Mouse (Mus musculus) kidney, embryonic 16.5 days (tissue): ENCODE measurements around the gene Slu7. TPM values are rescaled to one million over a fixed set of nuclear protein-coding genes. Genes with fewer than 3 reads are reported as not detected.

ENCODE experiments used
- ATAC-seq: fragments of 200-750 bp; cut with Nextera tagmentation; 2 replicates; pipeline ENCODE4 v1.8.0; 2017; ENCODE audit warnings: moderate TSS enrichment; ENCODE audit not compliant: low FRiP score, low TSS enrichment
- H3K27ac ChIP-seq: fragments of 300-500 bp; sonication (generic); 2 replicates; pipeline ENCODE4 v1.5.1; 2014; ENCODE audit warnings: low read length
- H3K27me3 ChIP-seq: fragments of 300-500 bp; sonication (generic); 2 replicates; pipeline ENCODE4 v1.6.1; 2014; ENCODE audit warnings: low read length, control low read depth, mixed read lengths; ENCODE audit not compliant: insufficient read depth
- H3K36me3 ChIP-seq: fragments of 300-500 bp; sonication (generic); 2 replicates; pipeline ENCODE4 v1.6.1; 2014; ENCODE audit warnings: low read length, control low read depth, mixed read lengths; ENCODE audit not compliant: insufficient read depth
- H3K4me1 ChIP-seq: fragments of 300-500 bp; sonication (generic); 2 replicates; pipeline ENCODE4 v1.6.1; 2014; ENCODE audit warnings: low read length, control low read depth, mixed read lengths; ENCODE audit not compliant: insufficient read depth
- H3K4me2 ChIP-seq: fragments of 300-500 bp; sonication (generic); replicated peaks from 2 replicates; pipeline ENCODE4 v1.6.1; 2014; ENCODE audit warnings: low read depth, low read length
- H3K4me3 ChIP-seq: fragments of 300-500 bp; sonication (generic); 2 replicates; pipeline ENCODE4 v1.5.1; 2014; ENCODE audit warnings: mild to moderate bottlenecking, low read length
- H3K9ac ChIP-seq: fragments of 300-500 bp; sonication (generic); replicated peaks from 2 replicates; pipeline ENCODE4 v1.6.1; 2014; ENCODE audit warnings: low read length
- H3K9me3 ChIP-seq: fragments of 300-500 bp; sonication (generic); 2 replicates; pipeline ENCODE4 v1.6.1; 2016; ENCODE audit warnings: low read length, control low read depth
- WGBS: fragments of 180-500 bp; shearing (Covaris S2); extraction: QIAGEN DNeasy Blood & Tissue Kit; methylation state at CpG from one replicate; pipeline ENCODE4 v1.1.7; 2014; 5-methylcytosine and 5-hydroxymethylcytosine counted together
- polyA plus RNA-seq: library from polyadenylated mRNA; unstranded; fragments of >200 nt; fragmentation: Nextera tagmentation; extraction: Ambion mirVana; gene quantifications from 2 replicates; pipeline ENCODE4 v1.2.1, GENCODE M21; 2015

Gene Slu7
- polyA plus RNA-seq, 1 experiment from 2014 or later, result 66.3 TPM

DNA sequence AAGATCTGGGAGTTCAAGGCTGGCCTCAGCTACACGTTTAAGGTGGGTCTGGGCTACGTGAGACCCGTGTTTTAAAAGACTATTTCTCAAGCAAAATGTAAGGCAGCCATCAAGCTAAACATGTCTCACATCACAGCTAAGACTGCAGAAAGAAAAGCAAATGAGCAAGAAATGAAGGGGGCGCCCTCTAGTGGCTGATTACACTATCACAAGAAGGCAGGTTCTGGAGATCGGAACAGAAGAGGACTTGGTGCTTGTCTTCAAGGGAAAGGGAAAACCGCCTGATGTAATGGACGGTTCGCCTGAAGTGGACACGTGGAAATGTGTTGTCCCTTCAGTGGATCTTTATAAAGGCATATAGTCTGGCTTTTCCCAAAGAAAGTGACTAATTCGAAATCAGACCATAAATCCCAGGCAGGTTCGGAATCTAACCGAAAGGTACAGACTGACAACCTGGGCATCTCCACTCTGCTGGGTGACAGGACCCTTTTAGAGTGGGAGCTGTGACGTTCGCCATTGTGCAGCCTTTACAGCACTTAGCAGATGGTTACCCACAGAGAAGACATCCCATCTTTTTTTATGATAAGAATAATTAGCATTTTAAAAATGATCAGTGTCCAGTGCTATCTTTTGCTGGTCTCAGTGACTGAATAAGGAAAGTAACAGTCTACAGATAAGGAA is 20.6 kb upstream of the Slu7 start:
- peak; percentile 24; the same call in 1 of the 2 replicates for ATAC-seq
- Histone ChIP-seq H3K9ac (no peak overlapping the region), H3K4me3 (no peak overlapping the region), H3K4me2 (no peak overlapping the region), H3K36me3 (no peaks in the 10 kb centered on the region), H3K27ac (no peak overlapping the region), H3K4me1 (no peaks in the 10 kb centered on the region), H3K27me3 (no peaks in the 10 kb centered on the region), H3K9me3 (no peaks in the 10 kb centered on the region)
- WGBS, result 25% methylated on average over 14 of the region's 14 CpGs

DNA sequence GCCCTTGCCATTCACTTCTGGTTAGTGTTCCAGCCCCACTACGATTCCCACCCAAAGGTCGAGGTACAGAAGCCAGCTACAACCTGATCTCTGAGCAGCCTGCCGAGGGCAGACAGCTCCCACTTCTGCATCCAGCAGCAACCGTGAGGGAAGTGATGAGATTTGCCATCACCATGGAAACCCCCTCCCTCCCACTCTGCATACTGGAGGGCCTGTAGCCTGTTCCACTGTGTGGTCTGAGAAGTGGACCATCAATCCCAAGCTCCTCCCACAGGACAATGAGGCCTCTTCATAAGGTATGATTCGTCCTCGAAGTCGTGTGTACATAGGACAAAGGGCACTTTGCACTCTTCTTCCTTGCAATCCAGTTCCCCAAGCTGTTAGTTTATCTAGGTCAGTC is 16.3 kb upstream of the Slu7 start:
- peaks cover 5% of the 10 kb centered on the region; the same call in 1 of the 2 replicates for H3K36me3 ChIP-seq
- H3K27me3 ChIP-seq, result no peaks in the 10 kb centered on the region
- no peaks in the 10 kb centered on the region for H3K9me3 ChIP-seq
- no peaks in the 10 kb centered on the region for H3K4me1 ChIP-seq
- H3K4me2 ChIP-seq, result no peak overlapping the region
- no peak overlapping the region for H3K4me3 ChIP-seq
- WGBS, result 40% methylated on average over 7 of the region's 7 CpGs
- peak; percentile 79 for ATAC-seq
- no peak overlapping the region for H3K27ac ChIP-seq
- no peak overlapping the region for H3K9ac ChIP-seq

- H3K36me3 ChIP-seq, result peaks cover 19% of the 10 kb centered on the region; the same call in 1 of the 2 replicates
- no peaks in the 10 kb centered on the region for H3K9me3 ChIP-seq
- H3K27ac ChIP-seq, result no peak overlapping the region
- H3K4me3 ChIP-seq, result no peak overlapping the region
- WGBS, result 77% methylated on average over 5 of the region's 5 CpGs
- no peak overlapping the region for H3K4me2 ChIP-seq
- 0 out of 2 replicates have a peak, but pooled peaks cover 6% of the 10 kb centered on the region for H3K4me1 ChIP-seq
- ATAC-seq, result no peak
- no peak overlapping the region for H3K9ac ChIP-seq
- H3K27me3 ChIP-seq, result no peaks in the 10 kb centered on the region
Observed at GRCm38 (mm10) chr11:43424386-43424785, 9.2 kb upstream of the Slu7 start.

GRCm38 (mm10) chr11:43425166-43425709 is 8.3 kb upstream of the Slu7 start:
- Histone ChIP-seq H3K4me2 (peak overlapping the region; percentile 57), H3K36me3 (peaks cover 19% of the 10 kb centered on the region; the same call in 1 of the 2 replicates), H3K4me1 (0 out of 2 replicates have a peak, but pooled peaks cover 6% of the 10 kb centered on the region), H3K27ac (no peak overlapping the region), H3K27me3 (no peaks in the 10 kb centered on the region), H3K9me3 (no peaks in the 10 kb centered on the region), H3K4me3 (peak overlapping the region; percentile 64), H3K9ac (no peak overlapping the region)
- 0 out of 2 replicates have a peak, but pooled peaks have one; percentile 17 for ATAC-seq
- 91% methylated on average over 9 of the region's 9 CpGs for WGBS

DNA sequence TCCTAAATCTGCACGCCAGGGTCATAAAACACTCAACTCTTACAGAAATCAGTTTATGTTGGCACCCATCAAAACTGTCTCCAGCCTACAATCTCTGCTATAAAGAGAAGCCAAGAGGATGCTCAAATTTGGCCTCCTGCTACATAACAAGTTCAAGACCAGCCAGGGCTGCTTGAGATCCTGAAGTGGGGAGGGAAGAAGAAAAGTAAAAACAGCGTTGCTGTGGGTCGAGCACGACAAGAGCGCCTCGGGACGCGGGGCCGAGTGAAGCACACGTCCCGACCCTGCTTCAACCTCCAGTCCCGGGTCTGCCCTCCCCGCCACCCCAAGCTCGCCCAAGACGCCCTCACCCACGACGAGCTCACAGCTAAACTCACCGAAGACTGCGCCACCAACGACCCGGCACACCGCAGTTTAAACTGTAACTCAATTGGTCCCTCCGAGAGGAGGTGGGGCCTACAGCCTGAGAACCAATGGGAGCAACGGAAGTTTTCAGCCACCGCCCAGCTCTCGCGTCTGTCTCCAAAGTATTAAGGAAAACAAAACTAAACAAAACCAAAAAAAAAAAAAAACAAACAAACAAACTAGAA is 7.6 kb upstream of the Slu7 start, which contains the start of gene Pttg1:
Pttg1 (minus strand) TSS at position 428 of the 590 bp plus-strand sequence.
- Histone ChIP-seq H3K36me3 (peaks cover 15% of the 10 kb centered on the region; the same call in 1 of the 2 replicates), H3K27me3 (no peaks in the 10 kb centered on the region), H3K9ac (peak within 1 kb of the TSS; percentile 74), H3K9me3 (no peaks in the 10 kb centered on the region), H3K27ac (peak within 1 kb of the TSS; percentile 79), H3K4me3 (peak within 1 kb of the TSS; percentile 64), H3K4me2 (peak within 1 kb of the TSS; percentile 57), H3K4me1 (0 out of 2 replicates have a peak, but pooled peaks cover 6% of the 10 kb centered on the region)
- WGBS, result 3% methylated on average over 27 of the region's 27 CpGs
- peak; percentile 99 for ATAC-seq

GRCm38 (mm10) chr11:43426414-43426884 is 7.1 kb upstream of the Slu7 start:
- Histone ChIP-seq H3K27ac (peak overlapping the region; percentile 79), H3K27me3 (no peaks in the 10 kb centered on the region), H3K9me3 (no peaks in the 10 kb centered on the region), H3K4me3 (peak overlapping the region; percentile 64), H3K36me3 (peaks cover 14% of the 10 kb centered on the region; the same call in 1 of the 2 replicates), H3K4me2 (peak overlapping the region; percentile 57), H3K4me1 (0 out of 2 replicates have a peak, but pooled peaks cover 6% of the 10 kb centered on the region), H3K9ac (peak overlapping the region; percentile 74)
- WGBS, result 16% methylated on average over 7 of the region's 7 CpGs
- peak; percentile 64 for ATAC-seq

- ATAC-seq, result peak; percentile 47; the same call in 1 of the 2 replicates
- peak overlapping the region; percentile 70 for H3K4me2 ChIP-seq
- H3K27ac ChIP-seq, result no peak overlapping the region
- H3K27me3 ChIP-seq, result no peaks in the 10 kb centered on the region
- H3K9ac ChIP-seq, result peak overlapping the region; percentile 76
- no peaks in the 10 kb centered on the region for H3K9me3 ChIP-seq
- H3K4me3 ChIP-seq, result peak overlapping the region; percentile 57
- WGBS, result 2% methylated on average over 9 of the region's 9 CpGs
- peaks cover 13% of the 10 kb centered on the region for H3K4me1 ChIP-seq
- H3K36me3 ChIP-seq, result peaks cover 13% of the 10 kb centered on the region
Observed at GRCm38 (mm10) chr11:43434024-43434407, 472 bp downstream of the Slu7 start.

GRCm38 (mm10) chr11:43441121-43441520 is 7.6 kb downstream of the Slu7 start:
- H3K4me1 ChIP-seq, result no peaks in the 10 kb centered on the region
- H3K36me3 ChIP-seq, result peaks cover 81% of the 10 kb centered on the region
- no peak overlapping the region for H3K27ac ChIP-seq
- no peak overlapping the region for H3K4me3 ChIP-seq
- H3K4me2 ChIP-seq, result no peak overlapping the region
- no peaks in the 10 kb centered on the region for H3K9me3 ChIP-seq
- no peak for ATAC-seq
- H3K9ac ChIP-seq, result no peak overlapping the region
- no peaks in the 10 kb centered on the region for H3K27me3 ChIP-seq
- 92% methylated on average over 10 of the region's 10 CpGs for WGBS

DNA sequence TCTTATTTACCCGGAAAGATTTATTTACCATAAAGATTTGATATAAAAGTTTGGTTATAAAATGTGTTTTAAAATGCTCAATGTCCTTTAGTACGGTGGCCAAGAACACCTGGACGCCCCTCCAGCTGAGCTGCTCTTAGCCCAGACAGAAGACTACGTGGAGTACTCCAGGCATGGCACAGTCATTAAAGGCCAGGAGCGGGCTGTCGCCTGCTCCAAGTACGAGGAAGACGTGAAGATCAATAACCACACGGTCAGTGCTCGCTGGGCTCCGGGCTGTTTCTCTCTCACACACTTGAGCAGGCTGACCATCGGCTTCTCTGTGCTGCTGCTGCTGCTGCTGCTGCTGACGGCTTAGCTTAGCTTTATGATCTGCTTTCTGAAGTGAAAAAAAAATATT is 9.6 kb downstream of the Slu7 start:
- no peak for ATAC-seq
- H3K36me3 ChIP-seq, result peaks cover 88% of the 10 kb centered on the region
- H3K9me3 ChIP-seq, result no peaks in the 10 kb centered on the region
- no peak overlapping the region for H3K4me2 ChIP-seq
- WGBS, result 95% methylated on average over 13 of the region's 13 CpGs
- H3K4me1 ChIP-seq, result no peaks in the 10 kb centered on the region
- no peaks in the 10 kb centered on the region for H3K27me3 ChIP-seq
- H3K27ac ChIP-seq, result no peak overlapping the region
- no peak overlapping the region for H3K9ac ChIP-seq
- no peak overlapping the region for H3K4me3 ChIP-seq
